Mouse (Mus musculus): ENCODE measurements around the gene Arpc1a. TPM values are rescaled to one million over a fixed set of nuclear protein-coding genes. Genes with fewer than 3 reads are reported as not detected.

Arpc1a gene
- polyA plus RNA-seq, 1 experiment from 2014 or later, result 268 TPM

DNA sequence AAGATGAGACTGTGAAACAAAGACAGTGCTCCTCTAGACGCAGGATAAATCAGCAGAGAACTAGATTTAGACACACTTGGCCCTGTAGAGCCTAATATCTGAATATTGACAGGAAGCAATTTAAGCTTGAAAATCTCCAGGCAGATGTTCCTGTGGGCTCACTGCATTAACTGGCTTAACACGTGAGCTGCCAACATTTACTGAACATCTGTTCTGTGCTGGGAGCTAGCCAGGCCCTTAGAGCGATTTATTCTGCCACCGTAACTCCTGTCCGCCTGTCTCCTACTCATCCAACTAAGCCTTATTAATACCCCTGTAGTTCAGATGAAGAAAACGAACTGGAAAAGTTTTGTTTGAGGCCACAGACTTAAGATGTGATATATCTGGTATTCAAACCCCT, 55.2 kb downstream of the Arpc1a start:
- peak; percentile 13 for DNase-seq
- Histone ChIP-seq H3K4me3 (replicated peaks; ENCODE audit: low read depth, low read length) (peak overlapping the region; percentile 94), H3K9me3 (ENCODE audit: control insufficient read depth, low read length) (no peaks in the 10 kb centered on the region), H3K9ac (replicated peaks; ENCODE audit: low read length) (peak overlapping the region; percentile 70), H3K27ac (replicated peaks; ENCODE audit: low read depth, low read length) (no peak overlapping the region), H3K4me2 (ENCODE audit: low read length) (peak overlapping the region; percentile 71), H3K4me1 (ENCODE audit: control insufficient read depth, insufficient read depth, low read length) (peaks cover 12% of the 10 kb centered on the region), H3K36me3 (ENCODE audit: control insufficient read depth, insufficient read depth, low read length) (peaks cover 53% of the 10 kb centered on the region), H3K27me3 (ENCODE audit: control insufficient read depth, insufficient read depth, low read length) (no peaks in the 10 kb centered on the region)
- 14% methylated on average over 6 of the region's 6 CpGs for WGBS
- no peak for ATAC-seq (ENCODE audit: low FRiP score, low TSS enrichment)

DNA sequence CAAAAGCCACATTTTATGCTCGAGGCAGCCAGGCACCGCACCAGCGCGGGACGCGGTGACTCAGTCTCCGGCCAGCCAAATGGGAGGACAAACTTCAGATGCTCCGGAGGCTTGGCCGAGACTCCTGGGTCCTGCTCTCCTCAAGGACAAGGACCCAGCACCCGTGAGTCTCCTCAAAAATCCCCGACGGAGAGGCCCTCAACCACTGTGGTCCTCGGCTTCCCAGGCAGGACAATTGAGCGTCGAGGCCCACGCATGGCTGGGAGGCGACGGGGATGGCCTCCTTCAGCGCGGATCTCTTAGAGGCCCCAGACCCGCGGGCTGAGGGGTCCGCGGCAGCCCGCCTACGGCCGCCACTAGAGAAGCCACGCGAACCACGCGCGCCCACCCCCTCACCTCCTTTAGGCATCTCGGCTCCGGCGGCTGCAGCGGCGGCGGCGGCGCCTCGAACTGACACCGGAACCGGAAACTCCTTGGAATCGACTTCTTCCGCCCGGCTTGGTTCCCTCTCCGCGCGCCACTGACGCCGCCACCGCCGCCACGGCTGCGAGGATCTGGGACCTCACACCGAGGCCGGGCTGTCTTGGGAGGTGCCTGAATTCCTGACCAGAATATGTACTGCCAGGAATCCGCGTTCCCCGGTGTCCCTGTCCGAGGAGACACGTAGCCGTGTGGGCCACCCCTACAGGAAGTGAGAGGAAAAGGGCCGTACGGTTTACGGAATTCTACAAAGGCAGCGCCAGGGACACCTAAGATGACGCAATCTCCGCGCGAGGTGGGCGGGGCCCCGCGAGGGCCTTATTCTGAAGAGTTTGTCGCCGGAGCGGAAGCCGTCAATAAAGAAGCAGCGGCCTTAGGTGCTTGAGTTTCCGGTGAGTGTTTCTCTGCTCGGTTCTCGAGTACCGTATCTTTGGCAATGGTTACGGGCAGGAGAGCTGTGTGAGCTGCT, 56.2 kb downstream of the Arpc1a start, which contains the start of the genes Pdap1 and Bud31:
Gene Pdap1 (minus strand): TSS at position 668 of the 949 bp plus-strand sequence.
Gene Bud31 (plus strand): TSS at position 792 of the 949 bp plus-strand sequence.
- peak within 1 kb of the TSS; percentile 94 for H3K4me3 ChIP-seq (replicated peaks; ENCODE audit: low read depth, low read length)
- under 1% methylated on average over 84 of the region's 84 CpGs for WGBS
- ATAC-seq (ENCODE audit: low FRiP score, low TSS enrichment) (peak; percentile 95), DNase-seq (peak; percentile 97)
- peaks cover 12% of the 10 kb centered on the region for H3K4me1 ChIP-seq (ENCODE audit: control insufficient read depth, insufficient read depth, low read length)
- peak within 1 kb of the TSS; percentile 71 for H3K4me2 ChIP-seq (ENCODE audit: low read length)
- peak within 1 kb of the TSS; percentile 70 for H3K9ac ChIP-seq (replicated peaks; ENCODE audit: low read length)
- H3K9me3 ChIP-seq (ENCODE audit: control insufficient read depth, low read length), result no peaks in the 10 kb centered on the region
- peaks cover 53% of the 10 kb centered on the region for H3K36me3 ChIP-seq (ENCODE audit: control insufficient read depth, insufficient read depth, low read length)
- H3K27ac ChIP-seq (replicated peaks; ENCODE audit: low read depth, low read length), result peak within 1 kb of the TSS; percentile 95
- no peaks in the 10 kb centered on the region for H3K27me3 ChIP-seq (ENCODE audit: control insufficient read depth, insufficient read depth, low read length)

DNA sequence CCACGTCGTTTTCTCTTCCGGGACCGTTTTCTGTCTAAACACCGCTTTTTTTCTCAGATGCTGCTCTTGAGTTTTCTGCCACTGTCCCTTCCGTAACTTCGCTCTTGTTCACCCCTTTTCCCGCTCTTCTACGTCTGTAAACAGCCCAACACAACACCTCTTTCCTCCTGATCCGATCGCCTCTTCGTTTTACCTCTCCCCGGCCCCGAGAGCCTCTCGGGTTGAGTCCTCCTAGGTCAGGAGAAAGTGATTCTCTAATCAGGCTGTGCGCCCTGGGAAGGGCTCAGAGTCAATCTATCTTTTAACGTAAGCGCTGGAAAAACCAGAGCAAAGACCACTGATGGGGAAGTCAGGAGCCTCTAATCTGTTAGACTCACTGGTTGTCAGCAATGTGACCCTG, 57.0 kb downstream of the Arpc1a start:
- peak overlapping the region; percentile 71 for H3K4me2 ChIP-seq (ENCODE audit: low read length)
- DNase-seq (peak; percentile 4), ATAC-seq (ENCODE audit: low FRiP score, low TSS enrichment) (no peak)
- H3K9me3 ChIP-seq (ENCODE audit: control insufficient read depth, low read length), result no peaks in the 10 kb centered on the region
- peaks cover 12% of the 10 kb centered on the region for H3K4me1 ChIP-seq (ENCODE audit: control insufficient read depth, insufficient read depth, low read length)
- no peaks in the 10 kb centered on the region for H3K27me3 ChIP-seq (ENCODE audit: control insufficient read depth, insufficient read depth, low read length)
- peak overlapping the region; percentile 95 for H3K27ac ChIP-seq (replicated peaks; ENCODE audit: low read depth, low read length)
- peak overlapping the region; percentile 70 for H3K9ac ChIP-seq (replicated peaks; ENCODE audit: low read length)
- peak overlapping the region; percentile 94 for H3K4me3 ChIP-seq (replicated peaks; ENCODE audit: low read depth, low read length)
- H3K36me3 ChIP-seq (ENCODE audit: control insufficient read depth, insufficient read depth, low read length), result peaks cover 54% of the 10 kb centered on the region
- WGBS, result under 1% methylated on average over 18 of the region's 18 CpGs

DNA sequence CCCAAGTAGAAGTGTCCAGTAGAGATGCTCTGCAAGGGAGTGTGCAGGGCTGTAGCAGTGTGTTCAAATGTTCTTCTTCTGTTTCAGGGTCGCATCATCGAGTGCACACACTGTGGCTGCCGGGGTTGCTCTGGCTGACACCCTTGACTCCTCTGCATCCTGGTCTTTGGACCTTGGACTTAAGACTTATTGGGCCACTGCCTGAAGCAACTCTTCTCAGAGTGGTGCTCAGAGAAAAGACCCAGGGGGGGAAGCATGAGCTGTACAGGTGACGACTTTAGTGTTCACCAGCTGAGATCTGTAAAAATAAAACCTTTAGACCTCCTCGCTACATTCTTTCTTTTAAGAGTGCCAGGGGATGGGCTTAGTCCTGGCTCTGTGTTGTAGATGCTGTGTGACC, 64.1 kb downstream of the Arpc1a start:
- no peaks in the 10 kb centered on the region for H3K27me3 ChIP-seq (ENCODE audit: control insufficient read depth, insufficient read depth, low read length)
- ATAC-seq (ENCODE audit: low FRiP score, low TSS enrichment) (no peak), DNase-seq (no peak)
- H3K27ac ChIP-seq (replicated peaks; ENCODE audit: low read depth, low read length), result no peak overlapping the region
- H3K4me1 ChIP-seq (ENCODE audit: control insufficient read depth, insufficient read depth, low read length), result no peaks in the 10 kb centered on the region
- 94% methylated on average over 5 of the region's 5 CpGs for WGBS
- no peak overlapping the region for H3K4me3 ChIP-seq (replicated peaks; ENCODE audit: low read depth, low read length)
- H3K9me3 ChIP-seq (ENCODE audit: control insufficient read depth, low read length), result no peaks in the 10 kb centered on the region
- no peak overlapping the region for H3K4me2 ChIP-seq (ENCODE audit: low read length)
- no peak overlapping the region for H3K9ac ChIP-seq (replicated peaks; ENCODE audit: low read length)
- peaks cover 100% of the 10 kb centered on the region for H3K36me3 ChIP-seq (ENCODE audit: control insufficient read depth, insufficient read depth, low read length)

DNA sequence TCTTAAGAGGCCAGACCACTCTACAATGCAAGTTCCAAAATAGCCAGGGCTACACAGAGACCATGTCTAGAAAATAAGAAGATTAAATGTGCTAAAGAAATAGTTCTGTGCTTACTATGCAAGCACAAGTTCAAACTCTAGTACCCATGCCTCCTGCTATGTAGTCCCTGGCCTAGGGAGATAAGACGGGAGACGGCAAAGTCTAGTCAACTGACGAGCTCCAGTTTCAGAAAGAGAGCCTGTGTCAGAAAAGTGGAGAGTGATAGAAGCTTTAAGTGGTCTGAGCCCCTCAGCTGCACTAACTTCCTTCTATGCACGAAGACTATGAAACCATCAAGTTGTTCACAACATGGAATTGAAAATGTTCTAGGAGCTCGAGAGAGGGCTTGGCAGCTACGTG, 65.7 kb downstream of the Arpc1a start:
- no peak overlapping the region for H3K27ac ChIP-seq (replicated peaks; ENCODE audit: low read depth, low read length)
- ATAC-seq (ENCODE audit: low FRiP score, low TSS enrichment) (no peak), DNase-seq (no peak)
- H3K9me3 ChIP-seq (ENCODE audit: control insufficient read depth, low read length), result no peaks in the 10 kb centered on the region
- H3K4me3 ChIP-seq (replicated peaks; ENCODE audit: low read depth, low read length), result no peak overlapping the region
- H3K9ac ChIP-seq (replicated peaks; ENCODE audit: low read length), result no peak overlapping the region
- H3K4me2 ChIP-seq (ENCODE audit: low read length), result no peak overlapping the region
- no peaks in the 10 kb centered on the region for H3K27me3 ChIP-seq (ENCODE audit: control insufficient read depth, insufficient read depth, low read length)
- WGBS, result 96% methylated on average over 6 of the region's 6 CpGs
- H3K36me3 ChIP-seq (ENCODE audit: control insufficient read depth, insufficient read depth, low read length), result peaks cover 100% of the 10 kb centered on the region
- no peaks in the 10 kb centered on the region for H3K4me1 ChIP-seq (ENCODE audit: control insufficient read depth, insufficient read depth, low read length)

DNA sequence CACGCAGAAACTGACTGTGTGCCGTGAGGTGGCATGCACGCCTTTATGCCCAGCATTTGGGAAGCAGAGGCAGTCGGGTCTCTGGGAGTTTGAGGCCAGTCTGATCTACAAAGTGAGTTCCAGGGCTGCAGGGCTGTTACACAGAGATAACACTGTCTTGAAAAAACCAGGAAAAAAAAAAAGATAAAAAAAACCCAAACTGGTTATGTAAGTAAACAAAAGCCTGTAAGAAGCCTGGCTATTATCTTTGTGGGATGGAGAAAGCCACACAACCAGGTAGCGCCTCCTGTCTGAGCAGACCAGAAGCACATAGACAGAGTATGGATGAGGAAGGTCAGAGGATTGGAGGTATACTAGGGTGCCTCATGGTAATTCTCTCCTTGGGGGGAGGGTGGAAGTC, 69.1 kb downstream of the Arpc1a start:
- H3K36me3 ChIP-seq (ENCODE audit: control insufficient read depth, insufficient read depth, low read length), result peaks cover 91% of the 10 kb centered on the region
- ATAC-seq (ENCODE audit: low FRiP score, low TSS enrichment) (no peak), DNase-seq (no peak)
- no peak overlapping the region for H3K27ac ChIP-seq (replicated peaks; ENCODE audit: low read depth, low read length)
- H3K9ac ChIP-seq (replicated peaks; ENCODE audit: low read length), result no peak overlapping the region
- H3K27me3 ChIP-seq (ENCODE audit: control insufficient read depth, insufficient read depth, low read length), result no peaks in the 10 kb centered on the region
- no peak overlapping the region for H3K4me2 ChIP-seq (ENCODE audit: low read length)
- H3K4me3 ChIP-seq (replicated peaks; ENCODE audit: low read depth, low read length), result no peak overlapping the region
- 90% methylated on average over 5 of the region's 5 CpGs for WGBS
- H3K4me1 ChIP-seq (ENCODE audit: control insufficient read depth, insufficient read depth, low read length), result no peaks in the 10 kb centered on the region
- H3K9me3 ChIP-seq (ENCODE audit: control insufficient read depth, low read length), result no peaks in the 10 kb centered on the region

Other genes with a start within 250 kb of the Arpc1a start
- gene Smurf1, start 118.0 kb upstream of the Arpc1a start, polyA plus RNA-seq (2014; fragmentation: Nextera tagmentation; extraction: Ambion mirVana), result 42.8 and 44.9 TPM in 2 replicates
- gene Gm4871, start 51.1 kb upstream of the Arpc1a start, polyA plus RNA-seq (2014; fragmentation: Nextera tagmentation; extraction: Ambion mirVana), result not detected in 2 replicates
- not detected in 2 replicates for gene 1700018F24Rik, start 40.8 kb upstream of the Arpc1a start, polyA plus RNA-seq (2014; fragmentation: Nextera tagmentation; extraction: Ambion mirVana)
- gene Kpna7, start 200 bp downstream of the Arpc1a start, polyA plus RNA-seq (2014; fragmentation: Nextera tagmentation; extraction: Ambion mirVana), result not detected in 2 replicates
- gene Arpc1b, start 30.4 kb downstream of the Arpc1a start, polyA plus RNA-seq (2014; fragmentation: Nextera tagmentation; extraction: Ambion mirVana), result 23.9 and 39.4 TPM in 2 replicates
- gene Pdap1, start 56.4 kb downstream of the Arpc1a start, polyA plus RNA-seq (2014; fragmentation: Nextera tagmentation; extraction: Ambion mirVana), result 101 and 121 TPM in 2 replicates
- gene Bud31, start 56.5 kb downstream of the Arpc1a start, polyA plus RNA-seq (2014; fragmentation: Nextera tagmentation; extraction: Ambion mirVana), result 196 and 205 TPM in 2 replicates
- 20.2 and 22.3 TPM in 2 replicates for gene Ptcd1, start 83.3 kb downstream of the Arpc1a start, polyA plus RNA-seq (2014; fragmentation: Nextera tagmentation; extraction: Ambion mirVana)
- 29.1 and 35.1 TPM in 2 replicates for gene Cpsf4, start 83.4 kb downstream of the Arpc1a start, polyA plus RNA-seq (2014; fragmentation: Nextera tagmentation; extraction: Ambion mirVana)
- gene Atp5j2, start 108.2 kb downstream of the Arpc1a start, polyA plus RNA-seq (2014; fragmentation: Nextera tagmentation; extraction: Ambion mirVana), result 477 and 644 TPM in 2 replicates
- 13.9 and 16.4 TPM in 2 replicates for gene Zkscan14, start 118.0 kb downstream of the Arpc1a start, polyA plus RNA-seq (2014; fragmentation: Nextera tagmentation; extraction: Ambion mirVana)
- gene Zkscan5, start 120.7 kb downstream of the Arpc1a start, polyA plus RNA-seq (2014; fragmentation: Nextera tagmentation; extraction: Ambion mirVana), result 13.5 and 17.9 TPM in 2 replicates
- gene Zfp655, start 147.9 kb downstream of the Arpc1a start, polyA plus RNA-seq (2014; fragmentation: Nextera tagmentation; extraction: Ambion mirVana), result 41.6 and 44.4 TPM in 2 replicates
- 0.84 and 1.0 TPM in 2 replicates for gene Zscan25, start 196.7 kb downstream of the Arpc1a start, polyA plus RNA-seq (2014; fragmentation: Nextera tagmentation; extraction: Ambion mirVana)